Mouse (Mus musculus) kidney, postnatal 36 days (tissue): ENCODE measurements around the gene Gm20388.

Experiments used
- DNase-seq, 2 experiments: peaks; one replicate each; pipeline ENCODE4 v3.0.0; 2021 to 2022; ENCODE audit warnings: mixed read lengths in 2 of 2

Gm20388 gene

GRCm38 (mm10) chr8:121607661-121608060 is 1697.0 kb downstream of the Gm20388 start:
- DNase-seq, result peak in 1 of 2 experiments; percentile 33

DNA sequence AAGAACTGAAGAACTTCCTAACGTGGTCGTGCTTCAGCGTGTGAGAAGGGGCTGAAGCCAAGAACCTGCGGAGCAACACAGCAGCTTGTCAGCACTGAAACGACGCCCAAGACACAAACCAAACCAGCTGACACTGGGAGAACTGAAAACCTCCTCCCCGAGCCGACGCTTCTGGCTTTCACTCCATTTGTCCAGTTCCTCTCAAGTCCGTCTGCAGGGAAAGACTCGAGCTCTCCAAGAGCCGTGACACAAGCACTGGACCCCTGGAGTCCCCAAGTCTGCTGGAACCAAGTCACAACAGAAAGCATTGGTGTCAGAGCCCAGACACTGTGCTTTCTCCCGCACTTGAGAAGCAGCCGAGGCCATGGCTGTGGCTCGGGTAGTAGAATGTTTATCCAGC is 1698.6 kb downstream of the Gm20388 start:
- no peak for DNase-seq

GRCm38 (mm10) chr8:121609916-121610315 is 1699.3 kb downstream of the Gm20388 start:
- DNase-seq, result no peak

GRCm38 (mm10) chr8:121613419-121613818 is 1702.8 kb downstream of the Gm20388 start:
- no peak for DNase-seq

- DNase-seq, result peak; percentile 87 to 94
Observed at GRCm38 (mm10) chr8:121619401-121619995, 1708.9 kb downstream of the Gm20388 start.

- peak; percentile 89 to 90 for DNase-seq
Observed at GRCm38 (mm10) chr8:121620801-121621516, 1710.3 kb downstream of the Gm20388 start.

- DNase-seq, result peak in 1 of 2 experiments; percentile 41
Observed at GRCm38 (mm10) chr8:121621879-121622278, 1711.2 kb downstream of the Gm20388 start.

DNA sequence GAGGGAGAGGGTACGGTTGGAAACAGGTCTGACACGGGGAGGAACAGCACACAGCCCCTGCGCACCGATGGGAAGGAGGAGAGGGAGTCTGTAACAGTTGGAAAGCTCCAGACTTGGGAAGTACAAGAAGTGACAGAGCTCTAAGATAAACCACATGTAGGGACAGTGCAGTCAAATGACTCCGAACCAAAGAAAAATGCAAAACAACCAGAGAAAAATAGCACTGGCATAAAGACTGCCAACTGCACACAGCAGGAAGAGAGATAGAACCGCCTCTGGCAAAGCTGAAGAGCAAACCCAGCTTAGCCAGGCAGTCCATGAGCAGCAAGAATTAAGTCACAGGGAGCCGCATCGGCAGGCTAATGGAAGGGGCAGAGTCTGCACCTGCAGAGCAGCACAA is 1712.4 kb downstream of the Gm20388 start:
- no peak for DNase-seq

- no peak for DNase-seq
Observed at GRCm38 (mm10) chr8:121628681-121629080, 1718.0 kb downstream of the Gm20388 start.

DNA sequence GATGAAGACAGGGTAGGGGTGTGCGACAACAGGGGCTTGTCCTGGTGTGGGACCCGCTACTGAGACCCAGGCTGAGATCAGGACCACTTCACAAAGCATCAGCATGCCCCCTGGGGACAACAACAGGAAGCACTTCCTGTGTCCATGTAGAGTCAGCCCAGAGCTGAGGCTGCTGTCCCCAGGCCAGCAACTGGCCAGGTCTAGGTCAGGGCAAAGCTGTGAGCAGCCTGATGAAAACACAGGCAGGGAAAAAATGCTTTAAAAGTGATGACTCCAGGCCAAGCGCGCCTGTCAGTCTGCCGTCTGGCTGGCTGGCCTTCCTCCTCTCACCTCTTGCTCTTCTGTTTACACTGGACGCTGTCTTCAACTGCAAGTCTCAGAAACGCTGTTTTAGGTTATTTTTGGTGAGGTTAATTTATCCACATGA is 1721.0 kb downstream of the Gm20388 start:
- peak; percentile 73 to 85 for DNase-seq

- no peak for DNase-seq
Observed at GRCm38 (mm10) chr8:121632401-121632800, 1721.8 kb downstream of the Gm20388 start.

GRCm38 (mm10) chr8:121635534-121635933 is 1724.9 kb downstream of the Gm20388 start:
- peak; percentile 81 to 88 for DNase-seq

DNA sequence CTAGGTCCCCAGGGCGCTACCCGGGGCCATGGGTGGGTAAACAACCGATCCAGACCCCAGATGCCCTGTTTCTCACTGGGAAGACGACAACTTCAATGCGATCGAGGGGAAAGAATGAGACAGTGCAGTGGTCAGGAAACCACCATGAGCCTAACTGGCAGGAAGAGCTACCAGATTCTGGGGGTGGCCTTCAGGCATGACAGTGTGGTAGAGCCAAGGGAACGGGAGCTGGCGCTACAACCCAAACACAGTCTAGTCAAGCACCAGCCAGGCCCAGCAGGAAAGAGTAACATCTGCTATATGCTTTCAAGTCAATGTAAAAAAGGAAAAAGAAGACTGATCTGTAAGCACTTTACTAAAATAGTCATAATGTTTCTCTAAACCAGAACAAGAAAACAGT is 1725.5 kb downstream of the Gm20388 start:
- no peak for DNase-seq

DNA sequence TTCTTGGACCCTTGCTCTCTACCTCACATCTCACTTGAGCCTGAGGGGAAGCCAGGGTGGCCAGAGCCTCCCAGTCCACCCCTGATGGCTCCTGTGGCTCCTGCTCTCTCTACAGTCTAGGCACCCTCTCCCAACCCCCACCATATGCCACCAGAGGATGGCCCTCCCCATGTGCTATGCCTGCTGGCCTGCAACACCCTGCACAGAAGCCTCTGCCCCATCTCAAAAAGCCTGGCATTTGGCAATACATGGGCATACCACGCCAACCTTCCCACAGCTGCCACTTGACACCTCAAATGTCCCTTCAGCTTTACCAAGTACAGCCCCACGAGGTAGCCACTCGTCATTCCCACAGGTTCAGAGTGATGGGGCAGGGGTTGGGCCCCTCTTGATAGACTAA is 1732.2 kb downstream of the Gm20388 start:
- no peak for DNase-seq

DNA sequence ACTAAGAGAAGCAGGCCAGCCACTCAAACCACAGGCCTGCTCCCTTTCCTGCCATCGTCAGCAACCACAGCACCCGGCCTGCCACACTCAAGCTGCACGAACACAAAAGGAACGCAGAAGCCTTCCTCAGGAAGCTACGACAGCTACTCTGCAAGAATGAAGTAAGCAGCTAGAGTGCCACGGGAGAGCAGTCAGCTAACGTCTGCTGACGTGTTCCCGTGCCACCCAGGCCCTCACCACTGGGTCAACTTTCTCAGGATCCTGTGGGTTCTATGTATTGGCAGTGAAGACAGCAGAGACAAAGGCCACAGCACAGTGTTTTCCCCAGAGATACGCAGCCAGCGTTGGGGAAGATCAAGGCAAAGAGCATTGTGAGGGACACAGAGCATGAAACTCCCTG is 1732.7 kb downstream of the Gm20388 start:
- no peak for DNase-seq

DNA sequence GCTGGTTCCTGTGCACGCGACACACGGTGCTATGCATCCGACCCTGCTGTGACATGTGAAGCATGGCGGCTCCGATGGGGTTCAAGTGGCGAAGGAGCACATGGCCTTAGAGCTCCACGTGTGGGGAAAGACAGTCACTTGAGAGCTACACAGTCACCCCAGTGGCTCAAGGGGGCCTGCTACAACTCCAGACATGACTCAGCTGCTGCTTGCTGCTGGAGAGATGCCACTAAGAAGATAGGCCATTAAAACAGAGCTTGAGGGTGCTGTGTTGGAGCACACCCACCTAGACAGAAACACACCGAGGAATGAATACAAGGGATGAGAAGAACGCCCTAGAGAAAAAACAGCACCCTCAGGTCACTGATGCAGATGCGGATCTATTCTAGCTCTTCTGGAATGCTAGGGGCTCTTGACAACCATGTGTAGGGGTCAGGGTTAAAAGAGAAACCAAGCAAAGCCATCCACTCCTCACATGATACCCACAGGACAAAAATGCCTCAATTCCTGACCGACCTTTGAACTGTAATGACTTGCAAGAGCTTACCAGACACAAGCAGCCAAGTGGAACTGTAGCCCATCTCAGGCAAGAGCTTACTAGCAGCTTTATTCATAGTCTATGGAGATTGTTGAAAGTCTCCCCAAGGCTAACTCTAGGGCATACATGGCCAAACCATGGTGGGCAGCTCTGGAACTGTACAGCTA is 1737.0 kb downstream of the Gm20388 start:
- peak; percentile 57 to 91 for DNase-seq

DNA sequence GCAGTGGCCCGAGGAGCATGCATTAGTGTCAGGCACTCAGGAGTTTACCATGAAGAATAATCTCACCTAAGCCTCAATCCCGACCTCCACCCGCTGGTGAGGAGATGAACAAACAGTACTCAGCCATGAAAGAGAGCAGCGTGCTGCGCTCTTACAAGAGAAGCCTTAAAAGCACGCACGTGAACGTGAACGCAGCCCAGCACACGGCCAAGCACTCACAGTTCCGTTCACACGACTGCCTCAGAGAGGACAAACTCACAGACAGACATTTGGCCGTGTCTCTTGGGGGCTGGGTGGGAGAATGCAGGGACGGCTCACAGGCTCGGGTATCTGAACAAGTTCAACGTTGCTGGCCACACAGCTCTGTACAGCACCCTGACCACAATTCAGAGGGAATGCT is 1737.8 kb downstream of the Gm20388 start:
- DNase-seq, result peak in 1 of 2 experiments; percentile 53

GRCm38 (mm10) chr8:121649423-121649822 is 1738.8 kb downstream of the Gm20388 start:
- peak; percentile 58 for DNase-seq

DNA sequence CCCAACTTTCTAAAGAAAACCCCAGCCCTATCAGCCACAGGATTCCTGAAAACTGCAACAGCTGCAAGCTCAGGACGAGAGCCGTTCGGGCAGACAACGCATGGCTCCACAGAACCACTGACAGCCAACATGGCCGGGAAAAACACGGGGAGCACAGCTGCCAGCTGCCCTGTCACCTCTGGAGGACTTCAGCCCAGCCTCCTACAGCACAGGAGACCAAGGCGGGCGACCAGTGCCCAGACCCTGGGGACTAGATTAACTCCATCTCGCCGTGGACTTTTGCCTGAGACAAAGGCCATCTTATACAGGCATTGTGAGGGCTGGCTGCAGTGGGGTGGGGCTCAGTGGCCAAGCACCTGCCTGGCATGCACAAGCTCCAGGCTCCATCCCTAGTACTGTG is 1739.3 kb downstream of the Gm20388 start:
- peak; percentile 61 to 72 for DNase-seq

- DNase-seq, result peak; percentile 55 to 67
Observed at GRCm38 (mm10) chr8:121650389-121651307, 1740.0 kb downstream of the Gm20388 start.

DNA sequence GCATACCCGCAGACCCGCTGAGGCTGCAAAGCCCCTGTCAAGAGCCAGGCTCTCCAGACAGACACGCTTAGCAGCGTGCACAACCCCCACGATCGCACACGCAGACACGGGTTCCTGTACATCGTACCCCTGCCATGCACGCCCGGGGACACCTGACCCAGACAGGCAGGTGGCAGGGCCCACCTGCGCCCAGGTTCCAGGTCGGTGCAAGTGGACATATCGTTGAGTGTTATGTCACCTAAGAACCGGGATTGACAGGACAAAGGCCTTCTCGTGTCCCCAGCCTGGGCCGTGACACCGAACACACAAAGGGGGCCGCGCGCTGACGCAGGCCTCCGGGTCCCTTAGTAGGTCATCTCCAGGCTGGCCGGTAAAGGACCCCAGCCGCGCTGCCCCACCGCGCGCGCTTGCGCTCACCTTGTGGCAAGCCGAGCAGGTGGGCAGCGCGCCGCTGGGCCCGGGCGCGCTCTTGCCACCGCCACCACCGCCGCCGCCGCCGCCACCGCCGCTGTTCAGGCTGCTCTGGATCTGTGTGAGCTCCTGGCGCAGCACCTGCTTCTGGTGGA is 1740.8 kb downstream of the Gm20388 start:
- DNase-seq, result peak in 1 of 2 experiments; percentile 47

- peak; percentile 49 to 66 for DNase-seq
Observed at GRCm38 (mm10) chr8:121651874-121652361, 1741.3 kb downstream of the Gm20388 start.
